Comparison of ENCODE assay signal across 22 mouse cellular contexts in the genomic region with DNA sequence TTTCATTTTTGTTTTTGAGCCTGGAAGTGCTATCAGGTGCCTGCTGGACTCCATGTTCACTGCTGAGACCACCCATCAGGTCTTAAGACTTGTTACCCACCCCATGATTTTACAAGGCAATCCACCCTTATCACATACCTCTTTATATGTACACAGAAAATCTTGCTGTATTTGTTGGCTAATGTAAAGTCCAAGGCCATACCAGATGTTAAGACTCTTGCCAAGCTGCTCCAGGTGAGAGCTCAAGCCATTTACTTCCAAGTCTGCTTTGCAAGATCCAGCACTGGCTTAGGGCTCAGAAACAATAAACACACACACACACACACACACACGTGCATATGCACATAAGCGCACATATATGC.
"Had no signal": no experiment of that assay in that cellular context is flagged by ENCODE, and none has a peak within 500 bp of the region (broad histone marks: within the 10 kb centered on the region; RNA-seq: fewer than 3 reads in every experiment).

No protein-coding gene starts in this region.

- H3K9me3 ChIP-seq: heart, embryonic 13.5 days; heart, embryonic 15.5 days; hindbrain, embryonic 13.5 days; hindbrain, embryonic 15.5 days; limb, embryonic 13.5 days; limb, embryonic 15.5 days; liver, embryonic 12.5 days had no signal

- H3K9ac ChIP-seq: forebrain, postnatal 0 days; heart, embryonic 13.5 days; heart, embryonic 15.5 days; hindbrain, embryonic 13.5 days; hindbrain, embryonic 15.5 days; limb, embryonic 13.5 days; limb, embryonic 15.5 days; liver, embryonic 12.5 days had no signal

- H3K4me1 ChIP-seq: heart, embryonic 13.5 days; heart, embryonic 15.5 days; hindbrain, embryonic 15.5 days; liver, embryonic 12.5 days had no signal

- H3K4me3 ChIP-seq: heart, adult 2 months; heart, embryonic 13.5 days; heart, embryonic 15.5 days; hindbrain, embryonic 13.5 days; hindbrain, embryonic 15.5 days; limb, embryonic 13.5 days; limb, embryonic 15.5 days; liver, embryonic 12.5 days had no signal

- H3K4me2 ChIP-seq: heart, embryonic 11.5 days; heart, embryonic 13.5 days; heart, embryonic 15.5 days; hindbrain, embryonic 13.5 days; hindbrain, embryonic 15.5 days; limb, embryonic 13.5 days; limb, embryonic 15.5 days; liver, embryonic 12.5 days had no signal

- H3K27me3 ChIP-seq: heart, embryonic 13.5 days; heart, embryonic 15.5 days; hindbrain, embryonic 13.5 days; hindbrain, embryonic 15.5 days; limb, embryonic 13.5 days; limb, embryonic 15.5 days had no signal

- ATAC-seq: inflammation-experienced regulatory T-cells, adult 6 months; liver, embryonic 12.5 days had no signal

- H3K36me3 ChIP-seq: heart, embryonic 13.5 days; heart, embryonic 15.5 days; hindbrain, embryonic 13.5 days; hindbrain, embryonic 15.5 days; limb, embryonic 13.5 days; limb, embryonic 15.5 days; liver, embryonic 12.5 days had no signal

- H3K27ac ChIP-seq: heart, adult 2 months; heart, embryonic 13.5 days; heart, embryonic 15.5 days; hindbrain, embryonic 13.5 days; hindbrain, embryonic 15.5 days; limb, embryonic 13.5 days; liver, embryonic 12.5 days had no signal

- DNase-seq: forebrain, postnatal 0 days; gastrocnemius, postnatal 14 days; gastrocnemius, postnatal 36 days; heart, adult 11 months; heart, adult 2 months; heart, postnatal 14 days; heart, postnatal 36 days; kidney, adult 18-20 months; kidney, adult 8-10 months; kidney, postnatal 10 days; kidney, postnatal 25 days; kidney, postnatal 4 days; layer of hippocampus, postnatal 36 days had no signal
